Mouse (Mus musculus): ENCODE measurements around the gene Tenm2.

Tenm2 gene

DNA sequence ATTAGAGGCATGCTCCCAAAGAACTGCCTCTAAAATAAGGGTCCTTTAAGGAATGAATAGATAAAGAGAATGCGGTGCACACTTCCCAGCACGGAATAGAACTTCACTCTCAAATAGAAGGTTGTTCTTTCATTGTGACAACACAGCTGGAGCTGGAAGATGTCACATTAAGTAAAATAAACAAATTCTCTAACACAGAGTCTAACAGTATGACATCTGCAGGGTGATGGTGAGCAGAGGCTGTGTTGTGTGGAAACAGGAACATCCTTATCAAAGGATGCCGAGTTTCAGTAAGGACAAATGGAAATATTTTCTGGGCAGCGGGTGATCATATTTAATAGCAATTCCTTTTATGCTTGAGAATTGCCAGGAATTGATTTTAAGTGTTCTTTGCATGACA, 897.3 kb downstream of the Tenm2 start:
- no peak for DNase-seq

DNA sequence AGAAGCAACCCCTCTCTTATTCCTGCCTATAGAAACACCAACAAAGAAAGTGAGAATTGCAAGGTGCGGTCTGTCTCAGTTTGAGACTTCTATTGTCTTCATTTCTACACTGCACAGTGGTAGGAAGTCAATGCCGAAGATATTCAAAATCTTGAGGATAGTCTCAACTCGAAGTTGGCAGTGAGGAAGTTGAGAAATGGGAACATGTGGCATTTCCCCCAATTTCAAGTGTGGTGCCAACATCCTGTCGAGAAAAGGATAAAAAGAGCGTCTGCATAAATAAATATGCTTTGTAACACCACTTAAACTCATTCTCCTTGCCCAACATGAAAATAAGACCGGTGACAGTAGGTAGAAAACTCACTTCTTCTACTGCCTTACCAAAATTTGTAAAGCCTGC, 898.7 kb downstream of the Tenm2 start:
- DNase-seq, result no peak

DNA sequence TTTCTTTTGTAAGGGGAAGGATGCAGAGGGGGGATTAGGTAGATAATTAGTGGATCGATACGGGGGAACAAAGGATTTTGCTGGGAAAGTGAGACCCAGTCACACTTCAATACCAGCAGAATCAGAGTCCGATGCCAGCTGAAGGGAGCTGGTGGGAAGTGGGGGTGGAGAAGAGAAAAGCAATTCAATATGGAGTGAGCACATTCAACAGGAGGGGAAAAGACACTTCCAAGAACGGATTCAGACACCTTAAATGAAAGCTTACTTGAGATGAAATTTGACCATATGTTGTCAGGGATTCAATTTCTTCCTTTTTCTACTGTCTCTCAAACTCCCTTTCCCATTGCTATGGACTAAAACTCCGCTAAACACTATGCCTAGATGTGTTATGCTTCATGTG, 900.6 kb downstream of the Tenm2 start:
- DNase-seq, result no peak

DNA sequence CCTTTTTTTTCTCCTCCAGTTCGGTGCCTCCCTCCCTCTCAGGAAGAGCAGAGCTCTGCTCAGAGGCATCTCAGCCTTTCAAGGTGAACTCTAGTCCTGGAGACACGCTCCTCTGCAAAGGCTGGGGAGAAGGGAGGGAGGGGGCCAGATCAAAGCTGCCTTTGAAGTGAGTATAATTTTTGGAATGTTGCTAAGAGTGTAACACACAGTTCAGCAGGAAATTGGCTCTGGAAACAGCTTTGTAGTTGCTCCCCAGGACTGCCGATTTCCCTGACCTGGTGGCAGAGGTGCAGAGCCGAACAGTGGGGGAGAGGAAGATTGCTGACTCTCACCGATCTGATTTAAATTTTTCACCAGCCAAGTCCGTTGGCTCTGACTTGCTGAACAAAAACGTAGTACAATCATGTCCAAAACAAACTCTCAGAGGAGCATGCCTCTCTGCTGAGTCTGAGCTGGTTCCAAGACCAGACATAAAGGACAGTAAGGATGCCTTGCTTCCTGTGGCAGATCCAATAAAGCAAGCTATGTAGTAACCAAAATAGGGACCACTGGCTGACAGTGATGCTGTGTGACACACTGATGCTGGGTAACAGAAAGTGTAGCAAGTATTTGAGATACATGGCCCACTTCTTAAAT, 901.5 kb downstream of the Tenm2 start:
- DNase-seq, result no peak

GRCm38 (mm10) chr11:36332222-36332621, 903.5 kb downstream of the Tenm2 start:
- no peak for DNase-seq

DNA sequence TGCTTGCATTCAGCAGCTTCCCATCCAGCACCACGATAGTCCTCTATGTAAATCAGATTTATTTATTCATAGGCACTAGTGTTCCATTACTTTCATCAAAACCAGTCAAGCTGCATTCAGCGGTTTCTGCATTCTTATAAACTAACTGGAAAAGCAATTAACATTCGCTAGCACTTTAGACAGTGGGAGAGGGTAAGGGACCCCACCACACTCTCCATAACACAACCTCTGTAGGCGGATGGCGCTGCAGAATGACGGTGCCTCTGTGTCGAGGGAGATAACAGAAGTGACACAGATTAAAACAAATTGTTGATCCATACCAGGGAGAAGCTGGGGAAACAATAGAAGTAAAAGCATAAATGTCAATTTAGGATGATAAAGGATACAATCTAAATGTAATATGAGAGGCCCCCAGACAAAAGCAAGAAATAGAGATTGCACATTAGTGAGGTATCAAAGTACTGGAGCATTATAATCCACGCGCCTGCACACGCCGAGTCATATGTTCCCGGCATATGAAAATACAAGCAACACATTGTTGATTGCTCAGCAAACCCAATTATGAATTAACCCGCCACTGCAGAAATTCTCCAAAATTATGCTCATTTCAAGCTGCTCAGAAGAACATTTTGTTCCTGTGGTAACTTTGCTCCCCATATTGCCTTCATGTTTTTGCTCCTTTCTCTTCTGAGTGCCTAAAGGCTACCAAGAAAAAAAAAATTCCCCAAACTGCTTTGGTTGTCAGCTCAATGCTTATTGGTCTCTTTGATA, 904.2 kb downstream of the Tenm2 start:
- no peak for DNase-seq

DNA sequence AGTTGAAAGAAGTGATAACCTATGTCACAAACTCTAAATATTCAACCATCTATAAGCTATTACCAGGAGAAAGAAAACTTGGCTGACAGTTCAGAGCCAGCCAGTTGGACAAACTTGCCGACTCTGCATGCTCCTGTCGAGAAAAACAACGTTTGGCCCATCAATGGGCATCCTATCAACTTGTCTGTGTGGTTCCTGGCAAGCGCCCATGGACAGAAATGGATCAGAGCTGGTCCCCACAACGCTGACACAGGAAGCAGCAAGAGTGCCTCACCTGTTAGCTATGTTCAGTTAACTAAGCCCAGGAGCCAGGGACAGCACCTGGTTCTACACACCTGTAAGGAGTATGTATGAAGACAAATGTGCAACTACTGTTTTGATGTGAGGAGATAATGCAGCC, 908.5 kb downstream of the Tenm2 start:
- DNase-seq, result peak; percentile 86

DNA sequence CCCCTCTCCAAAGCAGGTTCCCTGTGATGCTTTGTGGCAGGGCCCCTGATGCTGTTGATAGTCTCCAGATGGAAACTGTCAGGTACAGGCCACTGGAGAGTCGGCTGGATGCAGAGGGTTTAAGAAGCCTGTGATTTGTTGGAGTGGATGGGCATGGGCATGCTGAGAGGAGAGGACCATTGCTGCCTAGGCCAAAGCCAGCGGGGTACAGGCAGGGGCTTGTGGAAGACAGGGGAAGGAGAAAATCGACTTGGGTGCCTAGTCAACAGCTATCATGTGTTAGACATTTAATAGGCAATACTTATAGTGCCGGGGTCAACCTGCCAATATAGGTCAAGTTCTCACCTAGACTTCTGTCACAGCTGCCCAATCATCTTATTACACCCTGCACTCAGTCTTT, 926.4 kb downstream of the Tenm2 start:
- DNase-seq, result peak; percentile 77

DNA sequence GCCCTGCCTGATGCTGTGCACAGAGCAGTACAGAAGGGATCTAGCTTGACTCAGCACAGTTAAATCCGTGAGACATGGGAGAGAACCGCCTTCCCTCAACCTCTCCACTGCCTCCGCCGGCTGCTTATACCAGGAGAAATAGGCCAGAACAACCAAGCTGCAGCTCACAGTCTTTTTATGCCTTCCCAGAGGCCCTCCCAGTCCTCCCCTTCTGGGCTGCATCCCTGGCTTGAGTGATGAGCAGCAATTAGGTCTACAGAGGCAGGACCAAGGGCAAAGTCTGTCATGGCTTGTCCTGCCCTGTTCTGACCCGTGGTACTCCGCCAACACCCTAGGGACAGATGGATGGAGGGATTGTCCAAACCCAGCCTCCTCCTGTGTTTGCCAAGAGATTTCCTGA, 928.5 kb downstream of the Tenm2 start:
- peak; percentile 81 for DNase-seq

DNA sequence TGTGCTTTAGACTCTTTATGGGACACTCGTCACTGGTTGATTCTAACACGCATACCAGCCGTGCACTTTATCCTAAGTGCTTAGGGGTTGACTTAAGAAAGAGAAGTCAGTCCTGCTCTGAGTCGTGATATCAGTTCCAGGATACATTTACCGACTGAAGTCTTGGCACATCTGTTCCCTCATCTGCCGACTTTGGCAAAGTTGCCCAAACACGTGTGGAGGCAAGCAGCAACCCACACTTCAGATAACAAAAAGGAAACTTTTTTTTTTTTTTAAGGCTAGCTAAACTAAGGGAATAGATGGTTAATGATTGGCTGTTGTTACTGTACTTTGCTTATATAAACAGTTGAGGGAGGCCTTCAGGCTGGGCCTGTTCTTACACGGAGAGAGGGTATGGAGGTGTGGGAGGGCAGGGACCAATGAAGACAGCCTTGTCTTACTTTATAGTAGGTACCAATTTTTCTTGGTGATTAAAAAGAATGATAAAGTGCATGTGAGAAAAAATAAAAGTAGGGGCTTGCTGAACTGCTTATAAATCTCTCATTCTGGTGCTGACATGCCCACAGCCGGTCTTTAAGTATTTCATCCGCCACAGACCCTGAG, 930.3 kb downstream of the Tenm2 start:
- no peak for DNase-seq

DNA sequence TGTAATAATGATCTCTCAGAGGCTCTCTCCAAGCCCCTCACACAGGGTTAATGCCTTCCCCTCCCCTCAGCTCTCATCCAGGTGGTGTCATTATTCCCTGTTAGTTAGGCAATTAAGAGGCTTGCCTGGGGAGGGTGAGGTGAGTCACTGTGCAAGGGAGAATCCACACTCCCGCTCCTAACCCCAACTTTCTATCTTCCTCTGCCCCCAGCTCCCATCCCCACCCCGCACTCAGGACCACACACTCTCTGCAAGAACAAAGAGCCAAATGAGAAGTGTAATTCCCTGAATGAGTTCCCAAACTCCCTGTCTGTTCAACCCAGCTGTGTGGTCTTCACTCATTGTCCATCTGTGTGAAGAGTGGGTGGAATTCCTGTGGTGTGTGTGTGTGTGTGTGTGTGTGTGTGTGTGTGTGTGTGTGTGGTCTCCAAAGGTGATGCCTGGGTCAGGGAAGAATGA, 932.8 kb downstream of the Tenm2 start:
- DNase-seq, result no peak

- no peak for DNase-seq
Observed at GRCm38 (mm10) chr11:36302096-36302495, 933.7 kb downstream of the Tenm2 start.

- DNase-seq, result no peak
Observed at GRCm38 (mm10) chr11:36296568-36296967, 939.2 kb downstream of the Tenm2 start.

- DNase-seq, result peak; percentile 64
Observed at GRCm38 (mm10) chr11:36292206-36292605, 943.6 kb downstream of the Tenm2 start.

GRCm38 (mm10) chr11:36286246-36286645, 949.5 kb downstream of the Tenm2 start:
- peak; percentile 61 for DNase-seq

GRCm38 (mm10) chr11:36280533-36280932, 955.2 kb downstream of the Tenm2 start:
- DNase-seq, result no peak

GRCm38 (mm10) chr11:36277903-36278215, 957.9 kb downstream of the Tenm2 start:
- DNase-seq, result no peak

DNA sequence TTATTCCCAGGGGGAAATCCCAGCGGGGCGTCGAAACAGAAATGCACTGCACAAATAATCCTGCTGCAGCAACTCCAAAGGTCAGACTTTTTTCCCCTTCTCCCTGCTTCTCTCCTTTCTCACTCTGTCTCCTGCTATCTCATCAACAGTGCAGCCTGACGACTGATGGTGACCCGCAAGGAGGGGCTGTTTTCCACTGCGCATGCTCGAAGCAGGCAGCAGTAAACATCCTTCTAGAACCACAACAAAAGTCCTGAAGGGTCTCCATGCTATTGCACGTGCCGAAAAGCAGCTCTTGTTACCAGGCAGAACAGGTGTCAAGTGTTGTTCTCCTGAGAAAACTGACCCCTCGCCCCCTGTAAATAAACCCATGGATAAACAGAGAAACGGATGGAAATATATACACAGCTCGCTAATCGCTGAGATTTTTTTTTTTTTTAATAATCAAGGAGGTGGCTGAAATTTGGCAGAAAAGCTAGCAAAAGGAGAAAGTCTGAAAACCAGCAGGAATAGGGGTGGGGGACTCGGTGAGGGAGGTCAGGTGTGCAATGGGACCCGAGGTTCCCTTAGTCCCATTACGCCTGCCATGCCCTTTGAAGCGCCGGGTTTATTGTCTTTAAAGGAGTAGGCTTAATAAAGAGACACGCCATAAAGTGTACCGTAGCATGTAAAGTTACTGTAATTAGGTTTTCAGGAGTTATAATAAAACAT, 958.4 kb downstream of the Tenm2 start:
- DNase-seq, result peak; percentile 25

GRCm38 (mm10) chr11:36276015-36276414, 959.7 kb downstream of the Tenm2 start:
- no peak for DNase-seq

DNA sequence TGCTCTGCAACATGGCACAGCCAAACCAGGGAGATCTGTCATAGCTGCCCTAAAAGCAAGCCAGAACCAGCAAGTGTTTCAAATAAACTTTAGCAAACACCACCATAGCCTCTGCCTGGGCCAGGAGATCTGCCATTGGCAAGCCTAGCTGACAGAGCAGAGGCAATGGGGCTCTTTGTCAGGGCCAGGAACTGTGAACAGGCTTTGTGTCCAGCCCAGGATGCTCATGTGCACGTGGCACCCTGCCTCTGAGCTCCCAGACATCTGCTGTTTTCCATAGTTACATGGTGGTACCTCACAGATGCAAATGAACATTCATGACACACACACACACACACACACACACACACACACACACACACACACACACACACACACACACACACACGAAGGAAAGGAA, 963.6 kb downstream of the Tenm2 start:
- peak; percentile 82 for DNase-seq

- peak; percentile 29 for DNase-seq
Observed at GRCm38 (mm10) chr11:36269945-36270344, 965.8 kb downstream of the Tenm2 start.

DNA sequence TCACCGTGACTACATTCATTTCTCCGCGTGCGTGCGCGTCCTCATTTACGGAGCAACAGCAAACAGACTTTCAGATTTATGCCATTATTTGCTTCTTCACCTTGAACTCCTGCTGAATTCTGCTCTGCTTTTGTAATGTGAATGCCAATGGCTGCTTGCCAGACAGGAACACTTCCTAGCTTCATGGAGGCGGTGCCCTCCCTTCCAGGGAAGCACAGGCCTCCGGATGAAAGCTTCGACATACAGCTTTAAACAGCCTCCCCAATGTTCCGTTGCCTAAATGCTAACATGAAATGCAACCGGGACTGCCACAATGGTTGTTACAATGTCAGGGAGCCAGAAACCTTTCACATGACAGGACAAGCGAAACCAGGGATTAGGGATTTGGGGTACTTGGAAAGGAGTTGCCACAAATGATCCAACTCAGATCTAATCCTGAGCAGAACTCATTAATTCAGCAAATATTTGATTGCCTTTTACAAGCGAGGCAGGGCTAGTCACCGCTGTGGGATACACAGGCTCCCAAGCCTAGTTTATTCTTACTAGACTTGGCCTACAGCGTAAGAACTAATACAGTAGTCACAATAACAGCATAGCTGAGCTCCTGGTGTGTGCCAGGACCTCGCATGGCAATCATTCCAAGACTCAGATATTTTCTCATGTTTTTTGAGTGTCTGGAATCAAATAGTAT, 970.8 kb downstream of the Tenm2 start:
- no peak for DNase-seq

GRCm38 (mm10) chr11:36263840-36264239, 971.9 kb downstream of the Tenm2 start:
- peak; percentile 73 for DNase-seq
